Mouse (Mus musculus) stomach, postnatal 0 days (tissue): Measurements from ENCODE around the gene 4930430F08Rik.

Source experiments
- CTCF ChIP-seq: IDR thresholded peaks from 2 replicates; pipeline ENCODE4 v1.5.1; 2016; ENCODE audit warnings: antibody characterized with exemption, low read depth, mild to moderate bottlenecking, moderate library complexity
- EP300 ChIP-seq: optimal IDR thresholded peaks from 2 replicates; pipeline ENCODE3; 2016; ENCODE audit warnings: antibody characterized with exemption

DNA sequence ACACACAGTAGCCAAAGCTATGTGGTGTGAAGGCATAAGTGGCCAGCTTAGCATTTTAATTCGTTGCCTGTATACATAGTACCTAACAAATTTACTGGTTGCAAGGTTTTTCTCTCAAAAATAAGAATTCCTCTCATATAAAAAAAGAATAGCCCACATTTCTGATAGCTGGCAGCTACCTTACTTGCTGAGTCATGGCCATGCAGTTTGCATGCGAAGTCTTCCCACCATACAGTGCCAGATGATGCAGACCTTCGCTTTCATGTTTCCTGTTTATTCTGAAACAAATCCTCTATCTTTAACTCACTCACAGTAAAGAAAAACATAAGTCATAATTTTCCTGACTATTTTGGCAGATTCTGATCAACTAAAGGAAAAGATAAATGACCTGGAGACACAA lies 18.5 kb downstream of the 4930430F08Rik start:
- TF ChIP-seq CTCF: no peak
- no peak for TF ChIP-seq EP300
